In genomic region chr2:16541226-16541625, GRCm38 (mm10) we compare ENCODE assay signal across 18 mouse cellular contexts.
DNase-seq lines count a peak whose midpoint lies in the region; TF ChIP-seq lines count a peak whose summit lies in the region.
"Had no signal": no experiment of that assay in that cellular context is flagged by ENCODE, and none has a peak within 500 bp of the region (broad histone marks: within the 10 kb centered on the region; RNA-seq: fewer than 3 reads in every experiment).

No protein-coding gene starts in this region.

- H3K4me1 ChIP-seq in kidney, adult 2 months (ENCODE audit: control insufficient read depth, insufficient read depth, low read length), result no peaks in the 10 kb centered on the region
- H3K4me1 ChIP-seq: embryonic facial prominence, embryonic 13.5 days; forebrain, embryonic 12.5 days; hindbrain, embryonic 10.5 days; intestine, embryonic 15.5 days had no signal

- DNase-seq in cerebellum, adult 11 months, result peak; percentile 5
- DNase-seq in cerebellum, postnatal 4 days (ENCODE audit: low spot score in 2 of 2), result no peak
- DNase-seq in kidney, adult 2 months, result peak; percentile 3
- DNase-seq in kidney, postnatal 4 days, result no peak
- DNase-seq in cerebellum, adult 9-10 months, result peak; percentile 10
- peak; percentile 45 to 75 for DNase-seq in cerebellum, postnatal 25 days
- DNase-seq in retina, embryonic 14.5 days (ENCODE audit: low spot score), result no peak
- no peak for DNase-seq in ovary, postnatal 36 days (ENCODE audit: low spot score)
- DNase-seq: adrenal gland, postnatal 10 days; B cell, adult 2 months; gastrocnemius, postnatal 25 days; kidney, adult 18-20 months had no signal

- H3K27ac ChIP-seq in kidney, adult 2 months (ENCODE audit: insufficient read depth, low read depth, low read length), result no peak overlapping the region
- H3K27ac ChIP-seq: embryonic facial prominence, embryonic 13.5 days; forebrain, embryonic 12.5 days; hindbrain, embryonic 10.5 days; hindbrain, embryonic 14.5 days; intestine, embryonic 15.5 days had no signal

- TF ChIP-seq CTCF in kidney, adult 2 months (conservative IDR thresholded peaks at IDR 0.05; ENCODE audit: insufficient read depth, insufficient read length, low read depth, low read length), result no peak

- no peak for TF ChIP-seq POLR2A in kidney, adult 2 months (IDR thresholded peaks at IDR 0.05; ENCODE audit: low read depth, low read length)

- 56% methylated on average over 3 of the region's 3 CpGs for WGBS in kidney, adult 2 months

- no peak overlapping the region for H3K4me3 ChIP-seq in kidney, adult 2 months (ENCODE audit: insufficient read depth, low read depth, low read length)
- H3K4me3 ChIP-seq: embryonic facial prominence, embryonic 13.5 days; forebrain, embryonic 12.5 days; hindbrain, embryonic 10.5 days; intestine, embryonic 15.5 days had no signal

- no peaks in the 10 kb centered on the region for H3K36me3 ChIP-seq in kidney, adult 2 months (ENCODE audit: control insufficient read depth, insufficient read depth, low read length)
- H3K36me3 ChIP-seq: embryonic facial prominence, embryonic 13.5 days; forebrain, embryonic 12.5 days; G1E; hindbrain, embryonic 10.5 days; intestine, embryonic 15.5 days had no signal

- no peaks in the 10 kb centered on the region for H3K27me3 ChIP-seq in kidney, adult 2 months (replicated peaks; ENCODE audit: control insufficient read depth, insufficient read depth, low read length)
- H3K27me3 ChIP-seq: embryonic facial prominence, embryonic 13.5 days; forebrain, embryonic 12.5 days; intestine, embryonic 15.5 days had no signal

Comparison
In these comparisons a context has a peak if more than half of its experiments do, and no peak if none do; other contexts are left out.
1. DNase-seq: peak in cerebellum, adult 11 months (single experiment), kidney, adult 2 months (single experiment), cerebellum, adult 9-10 months (single experiment) and cerebellum, postnatal 25 days (2 of 2); none in cerebellum, postnatal 4 days (0 of 2), kidney, postnatal 4 days (0 of 2), retina, embryonic 14.5 days (single experiment) and ovary, postnatal 36 days (single experiment).